Mouse (Mus musculus): ENCODE results near the gene Phyhd1. TPM values are rescaled to one million over a fixed set of nuclear protein-coding genes. Genes with fewer than 3 reads are reported as not detected.

Phyhd1 gene
- polyA plus RNA-seq, 1 experiment, result 24.1 TPM

DNA sequence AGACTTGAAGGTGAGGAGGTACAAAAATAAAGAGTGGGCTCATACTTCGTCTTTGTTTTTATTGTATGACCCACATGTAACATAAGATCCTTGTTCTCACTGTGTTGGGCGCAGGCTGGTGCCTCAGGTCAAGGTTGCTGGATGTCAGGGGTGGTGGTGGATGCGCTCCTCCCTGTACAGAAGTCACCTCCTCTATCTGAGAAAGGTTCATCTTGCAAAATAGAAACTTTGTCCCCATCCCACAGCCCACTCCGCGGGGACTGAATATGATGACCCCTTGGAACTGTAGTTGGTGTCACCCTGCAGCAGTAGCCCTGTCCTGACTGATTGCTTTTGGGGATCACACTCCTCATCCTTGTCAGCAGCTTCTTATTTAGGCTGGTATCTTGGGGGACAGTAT lies 19.0 kb upstream of the Phyhd1 start:
- DNase-seq (ENCODE audit: low read depth in 1 of 2, low spot score in 2 of 2), result no peak
- peak overlapping the region; percentile 59 for H3K27ac ChIP-seq (ENCODE audit: insufficient read depth, low read length)
- peaks cover 4% of the 10 kb centered on the region for H3K36me3 ChIP-seq (ENCODE audit: control insufficient read depth, insufficient read depth, low read length)
- H3K27me3 ChIP-seq (ENCODE audit: control insufficient read depth, insufficient read depth, low read length), result no peaks in the 10 kb centered on the region
- no peak overlapping the region for H3K4me3 ChIP-seq (ENCODE audit: extremely low read depth, insufficient read depth, insufficient read length)
- WGBS, result 93% methylated on average over 5 of the region's 5 CpGs
- H3K4me1 ChIP-seq (ENCODE audit: control insufficient read depth, insufficient read depth, insufficient read length), result peaks cover 40% of the 10 kb centered on the region; the same call in 1 of the 2 replicates
- TF ChIP-seq POLR2A (IDR thresholded peaks at IDR 0.05; ENCODE audit: low read depth, low read length), result no peak
- TF ChIP-seq CTCF (IDR thresholded peaks at IDR 0.05; ENCODE audit: extremely low read depth, insufficient read depth, insufficient read length, insufficient replicate concordance), result no peak

DNA sequence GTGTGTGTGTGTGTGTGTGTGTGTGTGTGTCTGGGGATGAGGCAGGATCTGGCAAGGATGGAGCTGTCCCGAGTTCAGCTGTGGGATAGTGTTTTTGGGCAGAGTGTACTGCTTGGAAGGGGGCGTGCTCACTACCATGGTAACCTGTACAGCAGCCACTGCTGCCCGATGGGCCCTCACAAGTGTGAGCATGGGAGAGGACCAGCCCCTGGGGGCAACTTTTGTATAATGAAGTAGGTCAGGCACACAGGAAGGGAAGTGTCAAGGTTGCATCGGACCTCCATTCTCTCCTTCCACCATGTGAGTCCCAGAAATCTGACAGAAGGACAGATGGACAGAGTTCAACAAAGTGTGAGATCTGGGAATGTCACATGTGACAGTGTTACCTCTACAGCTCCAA lies 18.3 kb upstream of the Phyhd1 start:
- H3K27ac ChIP-seq (ENCODE audit: insufficient read depth, low read length), result 0 out of 2 replicates have a peak overlapping the region, but pooled peaks have one; percentile 12
- no peak for TF ChIP-seq CTCF (IDR thresholded peaks at IDR 0.05; ENCODE audit: extremely low read depth, insufficient read depth, insufficient read length, insufficient replicate concordance)
- TF ChIP-seq POLR2A (IDR thresholded peaks at IDR 0.05; ENCODE audit: low read depth, low read length), result no peak
- DNase-seq (ENCODE audit: low read depth in 1 of 2, low spot score in 2 of 2), result no peak
- peaks cover 4% of the 10 kb centered on the region for H3K36me3 ChIP-seq (ENCODE audit: control insufficient read depth, insufficient read depth, low read length)
- H3K27me3 ChIP-seq (ENCODE audit: control insufficient read depth, insufficient read depth, low read length), result no peaks in the 10 kb centered on the region
- no peak overlapping the region for H3K4me3 ChIP-seq (ENCODE audit: extremely low read depth, insufficient read depth, insufficient read length)
- peaks cover 44% of the 10 kb centered on the region; the same call in 1 of the 2 replicates for H3K4me1 ChIP-seq (ENCODE audit: control insufficient read depth, insufficient read depth, insufficient read length)
- WGBS, result 79% methylated on average over 4 of the region's 4 CpGs

- TF ChIP-seq POLR2A (IDR thresholded peaks at IDR 0.05; ENCODE audit: low read depth, low read length) (no peak), CTCF (IDR thresholded peaks at IDR 0.05; ENCODE audit: extremely low read depth, insufficient read depth, insufficient read length, insufficient replicate concordance) (no peak)
- H3K4me3 ChIP-seq (ENCODE audit: extremely low read depth, insufficient read depth, insufficient read length), result no peak overlapping the region
- no peaks in the 10 kb centered on the region for H3K27me3 ChIP-seq (ENCODE audit: control insufficient read depth, insufficient read depth, low read length)
- no peak for DNase-seq (ENCODE audit: low read depth in 1 of 2, low spot score in 2 of 2)
- H3K36me3 ChIP-seq (ENCODE audit: control insufficient read depth, insufficient read depth, low read length), result peaks cover 1% of the 10 kb centered on the region
- H3K4me1 ChIP-seq (ENCODE audit: control insufficient read depth, insufficient read depth, insufficient read length), result peaks cover 56% of the 10 kb centered on the region; the same call in 1 of the 2 replicates
- H3K27ac ChIP-seq (ENCODE audit: insufficient read depth, low read length), result peak overlapping the region; percentile 46
- WGBS, result 94% methylated on average over 3 of the region's 3 CpGs
These were observed 16.8 kb upstream of the Phyhd1 start for GRCm38 (mm10) chr2:30249182-30249581.

DNA sequence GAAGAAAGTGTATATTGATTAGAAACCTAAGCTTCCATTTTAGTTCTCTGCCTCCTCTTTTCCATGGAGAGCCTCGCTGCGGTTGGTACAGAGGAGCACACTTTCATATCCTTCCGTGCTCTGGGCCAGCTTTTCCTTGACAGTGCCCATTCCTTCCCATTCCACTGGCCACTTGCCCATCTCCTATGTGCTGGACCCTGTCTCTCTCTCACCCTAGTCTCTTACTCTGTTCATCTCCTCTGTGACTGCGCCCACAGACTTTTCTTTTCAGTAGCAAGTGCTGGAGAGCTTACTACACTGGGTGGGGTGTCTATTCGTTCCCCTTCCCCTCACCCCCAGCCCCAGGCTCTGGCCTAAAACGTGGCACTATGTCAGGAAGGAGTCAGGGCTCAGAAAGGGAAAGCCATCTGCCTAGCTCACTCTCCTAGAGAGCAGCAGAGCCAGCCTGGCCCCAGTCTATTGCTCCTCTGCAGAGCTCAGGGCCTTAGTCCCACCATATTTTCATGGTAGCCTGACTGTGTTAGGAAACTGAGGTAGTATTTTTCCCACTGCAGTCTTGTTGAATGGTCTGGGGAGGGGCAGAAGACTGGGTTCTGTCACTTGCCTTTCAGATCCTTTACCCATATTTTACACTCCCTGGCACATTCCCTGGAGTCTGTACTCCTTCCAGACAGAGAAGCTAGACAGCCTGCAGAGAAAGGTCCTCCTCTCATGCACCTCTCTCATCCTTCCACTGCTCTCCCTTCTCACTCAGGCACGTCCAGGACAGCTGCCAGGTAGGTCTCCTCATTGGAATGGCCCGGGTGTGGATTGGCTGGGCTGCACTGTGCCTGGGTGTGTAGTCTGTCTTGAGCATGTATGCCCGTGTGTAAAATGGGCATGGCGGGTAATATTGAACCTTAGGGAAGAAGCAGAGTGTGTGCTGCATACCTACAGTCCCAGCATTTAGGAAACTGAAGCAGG lies 15.6 kb upstream of the Phyhd1 start:
- Histone ChIP-seq H3K4me3 (ENCODE audit: extremely low read depth, insufficient read depth, insufficient read length) (no peak overlapping the region), H3K27me3 (ENCODE audit: control insufficient read depth, insufficient read depth, low read length) (no peaks in the 10 kb centered on the region), H3K4me1 (ENCODE audit: control insufficient read depth, insufficient read depth, insufficient read length) (peaks cover 55% of the 10 kb centered on the region; the same call in 1 of the 2 replicates), H3K27ac (ENCODE audit: insufficient read depth, low read length) (peak overlapping the region; percentile 52), H3K36me3 (ENCODE audit: control insufficient read depth, insufficient read depth, low read length) (peaks cover 5% of the 10 kb centered on the region)
- no peak for TF ChIP-seq POLR2A (IDR thresholded peaks at IDR 0.05; ENCODE audit: low read depth, low read length)
- no peak for TF ChIP-seq CTCF (IDR thresholded peaks at IDR 0.05; ENCODE audit: extremely low read depth, insufficient read depth, insufficient read length, insufficient replicate concordance)
- 85% methylated on average over 10 of the region's 10 CpGs for WGBS
- no peak for DNase-seq (ENCODE audit: low read depth in 1 of 2, low spot score in 2 of 2)

GRCm38 (mm10) chr2:30251417-30252104 lies 14.4 kb upstream of the Phyhd1 start:
- H3K4me3 ChIP-seq (ENCODE audit: extremely low read depth, insufficient read depth, insufficient read length), result no peak overlapping the region
- TF ChIP-seq POLR2A (IDR thresholded peaks at IDR 0.05; ENCODE audit: low read depth, low read length) (peak; percentile 33; the same call in 1 of the 2 replicates), CTCF (IDR thresholded peaks at IDR 0.05; ENCODE audit: extremely low read depth, insufficient read depth, insufficient read length, insufficient replicate concordance) (no peak)
- DNase-seq (ENCODE audit: low read depth in 1 of 2, low spot score in 2 of 2), result peak; percentile 52 to 80
- H3K27me3 ChIP-seq (ENCODE audit: control insufficient read depth, insufficient read depth, low read length), result no peaks in the 10 kb centered on the region
- peaks cover 16% of the 10 kb centered on the region for H3K36me3 ChIP-seq (ENCODE audit: control insufficient read depth, insufficient read depth, low read length)
- peaks cover 45% of the 10 kb centered on the region; the same call in 1 of the 2 replicates for H3K4me1 ChIP-seq (ENCODE audit: control insufficient read depth, insufficient read depth, insufficient read length)
- WGBS, result 43% methylated on average over 5 of the region's 5 CpGs
- H3K27ac ChIP-seq (ENCODE audit: insufficient read depth, low read length), result peak overlapping the region; percentile 91

- peaks cover 40% of the 10 kb centered on the region; the same call in 1 of the 2 replicates for H3K4me1 ChIP-seq (ENCODE audit: control insufficient read depth, insufficient read depth, insufficient read length)
- no peak overlapping the region for H3K4me3 ChIP-seq (ENCODE audit: extremely low read depth, insufficient read depth, insufficient read length)
- 64% methylated on average over 3 of the region's 3 CpGs for WGBS
- H3K27me3 ChIP-seq (ENCODE audit: control insufficient read depth, insufficient read depth, low read length), result no peaks in the 10 kb centered on the region
- DNase-seq (ENCODE audit: low read depth in 1 of 2, low spot score in 2 of 2), result no peak
- TF ChIP-seq POLR2A (IDR thresholded peaks at IDR 0.05; ENCODE audit: low read depth, low read length), result no peak
- no peak for TF ChIP-seq CTCF (IDR thresholded peaks at IDR 0.05; ENCODE audit: extremely low read depth, insufficient read depth, insufficient read length, insufficient replicate concordance)
- peak overlapping the region; percentile 91 for H3K27ac ChIP-seq (ENCODE audit: insufficient read depth, low read length)
- H3K36me3 ChIP-seq (ENCODE audit: control insufficient read depth, insufficient read depth, low read length), result peaks cover 23% of the 10 kb centered on the region
These were observed 13.5 kb upstream of the Phyhd1 start for GRCm38 (mm10) chr2:30252521-30252920.

Measured in spleen, adult 2 months (tissue).